Mouse (Mus musculus) macrophage (primary cell): ENCODE data around the gene Hoxb7. TPM values are rescaled to one million over a fixed set of nuclear protein-coding genes. Genes with fewer than 3 reads are reported as not detected.

ENCODE experiments used
- H3K27ac ChIP-seq: fragments of 350-480 bp; formaldehyde crosslinking; 2 replicates; pipeline ENCODE4 v1.9.0; 2021
- H3K36me3 ChIP-seq: fragments of 350-480 bp; formaldehyde crosslinking; 2 replicates; pipeline ENCODE4 v1.9.0; 2021; ENCODE audit errors: inconsistent target
- H3K4me3 ChIP-seq: fragments of 350-480 bp; formaldehyde crosslinking; 2 replicates; pipeline ENCODE4 v1.9.0; 2021; ENCODE audit errors: inconsistent target
- H3K79me2 ChIP-seq: fragments of 350-480 bp; formaldehyde crosslinking; 2 replicates; pipeline ENCODE4 v1.9.0; 2021; ENCODE audit errors: inconsistent target
- WGBS: methylation state at CpG from one replicate; pipeline ENCODE4 v1.1.7; 2026; ENCODE audit warnings: inconsistent platforms; ENCODE audit not compliant: missing documents; 5-methylcytosine and 5-hydroxymethylcytosine counted together
- polyA plus RNA-seq: library from polyadenylated mRNA; stranded (reverse); fragments of 250-400 nt; gene quantifications from 3 replicates; pipeline ENCODE4 v1.2.4, GENCODE M21; 2018; ENCODE audit warnings: inconsistent platforms

The Hoxb7 gene
- polyA plus RNA-seq, 1 experiment from 2014 or later, result not detected

- Histone ChIP-seq H3K27ac (no peak overlapping the region), H3K36me3 (no peaks in the 10 kb centered on the region), H3K79me2 (no peaks in the 10 kb centered on the region), H3K4me3 (no peak overlapping the region)
- WGBS, result 96% methylated on average over 17 of the region's 17 CpGs
Observed at GRCm38 (mm10) chr11:96333241-96334001, 47.0 kb downstream of the Hoxb7 start.

GRCm38 (mm10) chr11:96334002-96334364 is 47.6 kb downstream of the Hoxb7 start:
- Histone ChIP-seq H3K4me3 (no peak overlapping the region), H3K36me3 (no peaks in the 10 kb centered on the region), H3K27ac (no peak overlapping the region), H3K79me2 (no peaks in the 10 kb centered on the region)
- 96% methylated on average over 2 of the region's 2 CpGs for WGBS

GRCm38 (mm10) chr11:96334998-96335397 is 48.6 kb downstream of the Hoxb7 start:
- no peak overlapping the region for H3K4me3 ChIP-seq
- no peak overlapping the region for H3K27ac ChIP-seq
- WGBS, result 91% methylated on average over 2 of the region's 3 CpGs
- no peaks in the 10 kb centered on the region for H3K79me2 ChIP-seq
- no peaks in the 10 kb centered on the region for H3K36me3 ChIP-seq

- Histone ChIP-seq H3K27ac (no peak overlapping the region), H3K4me3 (no peak overlapping the region), H3K79me2 (no peaks in the 10 kb centered on the region), H3K36me3 (no peaks in the 10 kb centered on the region)
- WGBS, result 100% methylated on average over 2 of the region's 2 CpGs
Observed at GRCm38 (mm10) chr11:96336597-96336996, 50.2 kb downstream of the Hoxb7 start.

GRCm38 (mm10) chr11:96337026-96337425 is 50.6 kb downstream of the Hoxb7 start:
- Histone ChIP-seq H3K79me2 (no peaks in the 10 kb centered on the region), H3K36me3 (no peaks in the 10 kb centered on the region), H3K27ac (no peak overlapping the region), H3K4me3 (no peak overlapping the region)
- WGBS, result 92% methylated on average over 6 of the region's 6 CpGs

- Histone ChIP-seq H3K27ac (no peak overlapping the region), H3K79me2 (no peaks in the 10 kb centered on the region), H3K36me3 (no peaks in the 10 kb centered on the region), H3K4me3 (no peak overlapping the region)
- WGBS, result 96% methylated on average over 7 of the region's 7 CpGs
Observed at GRCm38 (mm10) chr11:96338957-96339855, 52.8 kb downstream of the Hoxb7 start.

Other genes with a start within 250 kb of the Hoxb7 start
- 33.4 to 44.7 TPM (median 40.1 TPM) in 3 replicates for gene Ube2z, start 221.2 kb upstream of the Hoxb7 start, polyA plus RNA-seq
- gene Atp5g1, start 211.0 kb upstream of the Hoxb7 start, polyA plus RNA-seq, result 39.0 to 216 TPM (median 98.4 TPM) in 3 replicates
- not detected in 3 replicates for gene Calcoco2, start 174.7 kb upstream of the Hoxb7 start, polyA plus RNA-seq
- not detected in 3 replicates for gene Ttll6, start 152.8 kb upstream of the Hoxb7 start, polyA plus RNA-seq
- gene Hoxb13, start 92.3 kb upstream of the Hoxb7 start, polyA plus RNA-seq, result not detected in 3 replicates
- not detected in 3 replicates for gene Hoxb9, start 15.2 kb upstream of the Hoxb7 start, polyA plus RNA-seq
- gene Hoxb8, start 4.7 kb upstream of the Hoxb7 start, polyA plus RNA-seq, result not detected in 3 replicates
- gene Hoxb6, start 5.9 kb downstream of the Hoxb7 start, polyA plus RNA-seq, result not detected in 3 replicates
- gene Hoxb5, start 16.7 kb downstream of the Hoxb7 start, polyA plus RNA-seq, result not detected in 3 replicates
- gene Hoxb4, start 31.6 kb downstream of the Hoxb7 start, polyA plus RNA-seq, result 3.3 to 7.4 TPM (median 4.1 TPM) in 3 replicates
- 0.95 to 1.2 TPM (median 1.1 TPM) in 3 replicates for gene Hoxb3, start 36.7 kb downstream of the Hoxb7 start, polyA plus RNA-seq
- gene Hoxb2, start 63.9 kb downstream of the Hoxb7 start, polyA plus RNA-seq, result not detected in 3 replicates
- not detected in 3 replicates for gene Hoxb1, start 79.1 kb downstream of the Hoxb7 start, polyA plus RNA-seq
- 0.14 TPM in 1 of 3 replicates, not detected in the others for gene Skap1, start 178.0 kb downstream of the Hoxb7 start, polyA plus RNA-seq